Comparison of ENCODE assay signal across 1 mouse cellular context in genomic region chr3:117357367-117357766, GRCm38 (mm10).
A peak's percentile ranks its signal among the peaks of the same experiment; 100 is the strongest.
TF ChIP-seq lines count a peak whose summit lies in the region.

No protein-coding gene starts in this region.

TF ChIP-seq in CH12.LX, 34 proteins besides CTCF, POLR2A, EP300 and RAD21:
- TF ChIP-seq IRF4 (IDR thresholded peaks at IDR 0.05; ENCODE audit: low read depth, low read length) (peak; percentile 13; the same call in 1 of the 2 replicates), GABPA (IDR thresholded peaks at IDR 0.05; ENCODE audit: insufficient replicate concordance, low read depth, low read length) (no peak), USF1 (IDR thresholded peaks at IDR 0.05; ENCODE audit: low read depth, low read length) (no peak)
